Mouse (Mus musculus) activated CD4-positive, CD25-positive, alpha-beta regulatory T cell, adult 9 weeks (primary cell): ENCODE results near the gene Sgk1. TPM values are rescaled to one million over a fixed set of nuclear protein-coding genes. Genes with fewer than 3 reads are reported as not detected.

Experiments
- polyA plus RNA-seq: library from polyadenylated mRNA; unstranded; fragments of 100-300 nt; shearing (Covaris generic); gene quantifications from one replicate; pipeline ENCODE4 v1.2.1, GENCODE M21; 2017

Sgk1 gene
- 20.8 TPM for polyA plus RNA-seq

GRCm38 (mm10) chr10:21882184-21883081 is at the start of gene Sgk1:
TSS of gene Sgk1 (plus strand) at chr10:21882184.

Other genes with a start within 250 kb of the Sgk1 start
- gene 4930444G20Rik, start 185.9 kb downstream of the Sgk1 start, polyA plus RNA-seq: not detected